Mouse (Mus musculus): ENCODE data around the gene Rasgef1a. TPM values are rescaled to one million over a fixed set of nuclear protein-coding genes. Genes with fewer than 3 reads are reported as not detected.

Rasgef1a gene
- polyA plus RNA-seq, 1 experiment, result not detected

GRCm38 (mm10) chr6:118012987-118013866, 2.0 kb downstream of the Rasgef1a start:
- no peak overlapping the region for H3K4me3 ChIP-seq (ENCODE audit: insufficient read depth, low read depth, low read length)
- H3K27ac ChIP-seq (replicated peaks; ENCODE audit: low read depth, low read length), result no peak overlapping the region
- no peaks in the 10 kb centered on the region for H3K4me1 ChIP-seq (ENCODE audit: control insufficient read depth, insufficient read depth, insufficient read length, low read length)

- H3K4me3 ChIP-seq (ENCODE audit: insufficient read depth, low read depth, low read length), result no peak overlapping the region
Measured at GRCm38 (mm10) chr6:118014881-118015280, 3.6 kb downstream of the Rasgef1a start.

GRCm38 (mm10) chr6:118015971-118016370, 4.7 kb downstream of the Rasgef1a start:
- no peak overlapping the region for H3K4me3 ChIP-seq (ENCODE audit: insufficient read depth, low read depth, low read length)
- no peaks in the 10 kb centered on the region for H3K4me1 ChIP-seq (ENCODE audit: control insufficient read depth, insufficient read depth, insufficient read length, low read length)
- no peak overlapping the region for H3K27ac ChIP-seq (replicated peaks; ENCODE audit: low read depth, low read length)

More at GRCm38 (mm10) chr6:118014881-118015280, 3.6 kb downstream of the Rasgef1a start:
- Histone ChIP-seq H3K4me1 (ENCODE audit: control insufficient read depth, insufficient read depth, insufficient read length, low read length) (no peaks in the 10 kb centered on the region), H3K27ac (replicated peaks; ENCODE audit: low read depth, low read length) (no peak overlapping the region)

DNA sequence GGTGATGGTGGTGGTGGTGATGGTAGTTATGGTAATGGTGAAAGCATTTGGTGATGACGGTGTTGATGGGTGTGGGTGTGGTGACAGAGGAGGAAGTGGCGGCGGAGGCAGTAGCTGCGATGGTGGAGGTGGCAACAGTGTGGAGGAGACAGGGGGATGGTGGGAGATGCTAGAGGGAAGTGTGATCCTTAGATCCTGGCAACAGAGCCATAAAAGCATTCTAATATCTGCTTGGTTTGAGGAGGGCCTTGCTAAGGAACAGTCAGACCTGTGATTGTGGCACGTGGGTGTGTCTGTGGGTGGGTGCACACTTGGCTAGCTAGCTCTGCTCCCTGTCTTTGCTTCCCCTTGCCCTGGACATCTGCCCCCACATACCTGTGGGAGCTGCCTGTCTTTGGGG, 7.4 kb downstream of the Rasgef1a start:
- Histone ChIP-seq H3K4me3 (ENCODE audit: insufficient read depth, low read depth, low read length) (no peak overlapping the region), H3K4me1 (ENCODE audit: control insufficient read depth, insufficient read depth, insufficient read length, low read length) (no peaks in the 10 kb centered on the region), H3K27ac (replicated peaks; ENCODE audit: low read depth, low read length) (no peak overlapping the region)

GRCm38 (mm10) chr6:118019569-118019968, 8.3 kb downstream of the Rasgef1a start:
- H3K4me3 ChIP-seq (ENCODE audit: insufficient read depth, low read depth, low read length), result no peak overlapping the region

DNA sequence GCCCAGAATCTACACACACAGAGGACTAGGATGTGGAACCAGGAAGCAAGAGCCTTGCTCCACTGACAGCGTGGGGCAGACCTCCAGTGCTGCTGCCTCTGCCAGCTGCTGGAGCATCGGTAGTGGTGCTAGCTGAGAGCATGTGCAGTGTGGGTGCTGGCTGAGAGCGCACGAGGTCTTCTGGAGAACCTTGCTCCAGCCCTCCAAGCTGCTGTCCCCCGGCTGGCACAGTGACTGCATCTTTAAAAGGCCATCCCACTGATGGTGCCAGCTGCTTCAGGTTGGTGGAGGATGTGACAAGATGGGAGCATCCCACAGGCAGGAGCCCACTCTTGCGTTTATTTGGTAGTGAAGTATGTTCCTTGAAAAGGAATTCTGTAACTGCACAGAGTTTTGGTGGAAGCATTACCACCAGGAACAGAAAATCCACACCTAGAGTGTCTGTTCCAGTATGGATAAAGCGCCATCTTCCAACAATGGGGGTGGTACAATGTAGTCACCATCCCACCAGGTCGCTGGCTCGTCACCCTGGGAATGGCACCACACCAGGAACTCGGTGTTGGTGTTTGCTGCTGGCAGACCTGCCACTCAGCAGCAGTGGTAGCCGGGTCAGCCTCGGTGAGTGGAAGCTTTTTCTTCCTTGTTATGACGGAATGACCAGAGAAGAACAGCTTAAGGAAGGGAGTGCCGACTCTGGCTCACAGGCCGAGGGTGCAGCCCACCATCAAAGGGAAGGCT, 11.8 kb downstream of the Rasgef1a start:
- H3K4me1 ChIP-seq (ENCODE audit: control insufficient read depth, insufficient read depth, insufficient read length, low read length), result no peaks in the 10 kb centered on the region
- no peak overlapping the region for H3K4me3 ChIP-seq (ENCODE audit: insufficient read depth, low read depth, low read length)
- H3K27ac ChIP-seq (replicated peaks; ENCODE audit: low read depth, low read length), result no peak overlapping the region

More at GRCm38 (mm10) chr6:118019569-118019968, 8.3 kb downstream of the Rasgef1a start:
- Histone ChIP-seq H3K4me1 (ENCODE audit: control insufficient read depth, insufficient read depth, insufficient read length, low read length) (no peaks in the 10 kb centered on the region), H3K27ac (replicated peaks; ENCODE audit: low read depth, low read length) (no peak overlapping the region)

DNA sequence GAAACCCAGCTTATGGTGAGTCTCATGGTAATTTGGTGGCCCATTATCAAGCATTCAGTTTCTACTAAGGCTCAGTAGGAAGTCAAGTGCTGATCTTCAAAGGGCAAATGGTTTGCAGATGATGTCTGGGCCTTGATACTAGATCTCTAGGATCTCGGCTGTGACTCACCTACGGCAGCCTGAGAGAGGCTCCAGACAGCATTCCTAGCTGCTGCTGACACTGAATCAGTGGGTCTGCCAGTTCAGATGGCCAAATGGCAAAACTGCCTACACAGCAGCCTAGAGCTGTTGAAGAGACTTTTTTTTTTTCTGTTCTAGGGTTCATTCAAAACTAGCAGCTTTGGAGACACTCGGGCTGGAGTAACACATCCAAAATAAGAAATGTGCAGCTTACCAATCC, 15.8 kb downstream of the Rasgef1a start:
- Histone ChIP-seq H3K27ac (replicated peaks; ENCODE audit: low read depth, low read length) (no peak overlapping the region), H3K4me1 (ENCODE audit: control insufficient read depth, insufficient read depth, insufficient read length, low read length) (no peaks in the 10 kb centered on the region), H3K4me3 (ENCODE audit: insufficient read depth, low read depth, low read length) (no peak overlapping the region)

DNA sequence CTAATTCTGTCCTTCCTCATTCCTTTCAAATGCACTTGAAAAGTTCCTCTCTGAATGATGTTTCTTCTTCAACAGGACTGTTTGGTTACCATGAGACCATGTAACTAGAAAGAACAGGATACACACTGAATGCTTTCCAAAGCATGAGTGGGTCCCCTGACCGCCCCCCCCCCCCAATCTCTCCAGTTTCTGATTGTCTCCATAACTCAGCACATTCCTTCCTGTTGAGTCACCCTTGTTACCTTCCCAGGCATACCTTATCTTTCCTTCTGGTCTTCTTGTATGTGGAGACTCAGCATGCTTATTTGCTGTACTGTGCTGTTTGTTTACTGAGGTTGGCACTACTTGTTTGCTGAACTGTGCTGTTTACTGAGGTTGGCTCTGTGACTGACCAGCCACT, 20.2 kb downstream of the Rasgef1a start:
- H3K4me1 ChIP-seq (ENCODE audit: control insufficient read depth, insufficient read depth, insufficient read length, low read length), result no peaks in the 10 kb centered on the region
- no peak overlapping the region for H3K4me3 ChIP-seq (ENCODE audit: insufficient read depth, low read depth, low read length)
- H3K27ac ChIP-seq (replicated peaks; ENCODE audit: low read depth, low read length), result no peak overlapping the region

DNA sequence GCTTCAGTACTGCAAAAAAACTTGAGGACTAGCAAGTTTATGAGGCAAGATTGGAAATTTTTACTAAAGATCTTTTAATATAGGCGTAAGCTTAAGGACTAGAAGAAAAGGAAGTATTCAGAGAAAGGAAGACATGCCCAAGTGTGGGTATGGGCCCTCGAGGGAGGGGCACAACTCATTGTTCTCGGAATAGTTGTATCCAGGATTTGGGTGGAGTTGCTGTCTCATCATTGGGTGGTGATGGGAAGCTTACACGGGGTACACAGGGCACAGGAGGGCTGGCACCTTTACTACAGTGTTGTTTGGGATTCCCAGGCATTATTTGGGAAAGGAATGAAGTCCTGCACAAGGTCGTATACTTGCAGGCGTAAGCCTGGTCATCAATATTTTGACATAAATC, 24.4 kb downstream of the Rasgef1a start:
- Histone ChIP-seq H3K4me1 (ENCODE audit: control insufficient read depth, insufficient read depth, insufficient read length, low read length) (no peaks in the 10 kb centered on the region), H3K27ac (replicated peaks; ENCODE audit: low read depth, low read length) (no peak overlapping the region), H3K4me3 (ENCODE audit: insufficient read depth, low read depth, low read length) (no peak overlapping the region)

DNA sequence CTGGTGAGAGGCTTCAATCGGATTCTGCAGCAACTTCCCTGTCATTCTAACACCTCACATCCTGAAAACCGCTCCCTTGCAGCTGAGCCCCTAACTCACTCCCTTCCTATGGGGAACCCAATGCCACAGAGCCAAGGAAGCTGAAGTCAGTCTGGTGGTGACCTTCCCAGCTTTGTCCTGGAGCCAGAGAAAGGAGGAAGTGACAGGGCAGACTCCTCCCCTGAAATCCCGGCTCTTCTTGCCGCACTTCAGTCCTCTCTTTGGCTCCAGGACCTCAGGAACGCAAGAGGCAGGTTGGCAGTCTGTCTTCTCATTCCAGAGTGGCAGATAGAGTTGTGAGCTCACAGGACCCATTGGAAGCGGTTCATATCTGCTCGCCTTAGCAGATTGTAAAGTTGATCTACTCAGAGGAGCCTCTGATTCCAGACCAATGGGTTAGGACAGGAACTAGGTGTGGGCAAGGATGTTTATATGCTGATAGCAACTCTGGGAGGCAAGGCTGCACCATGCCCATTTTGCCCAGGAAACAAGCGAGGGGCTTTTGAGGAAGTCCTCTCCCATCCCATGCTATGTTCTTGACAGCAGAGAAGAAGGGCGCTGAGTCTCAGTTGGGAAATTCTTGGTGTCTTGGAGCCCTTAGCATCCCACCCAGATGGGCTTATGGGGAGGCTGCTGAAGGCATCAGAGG, 25.0 kb downstream of the Rasgef1a start:
- Histone ChIP-seq H3K4me1 (ENCODE audit: control insufficient read depth, insufficient read depth, insufficient read length, low read length) (no peaks in the 10 kb centered on the region), H3K4me3 (ENCODE audit: insufficient read depth, low read depth, low read length) (no peak overlapping the region), H3K27ac (replicated peaks; ENCODE audit: low read depth, low read length) (no peak overlapping the region)

DNA sequence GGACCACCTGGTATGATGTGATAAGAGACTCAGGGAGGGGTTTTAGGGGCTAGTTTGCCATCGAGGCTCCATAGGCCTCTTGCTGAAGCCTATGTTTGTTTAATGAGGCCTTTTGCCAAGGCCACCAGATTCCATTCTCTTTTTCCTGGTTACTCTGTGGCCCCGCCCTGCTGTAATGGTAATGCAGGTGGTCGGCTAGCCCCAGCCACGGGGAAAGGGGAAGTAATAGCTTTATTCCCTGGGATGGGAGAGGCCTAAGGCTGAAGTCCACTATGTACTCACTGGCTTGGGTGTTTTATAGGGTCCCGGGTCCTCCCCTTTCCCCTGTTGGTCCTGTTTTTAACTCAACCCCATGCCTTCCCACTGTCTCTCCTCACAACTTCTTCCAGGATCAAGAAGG, 25.6 kb downstream of the Rasgef1a start:
- no peak overlapping the region for H3K4me3 ChIP-seq (ENCODE audit: insufficient read depth, low read depth, low read length)
- no peaks in the 10 kb centered on the region for H3K4me1 ChIP-seq (ENCODE audit: control insufficient read depth, insufficient read depth, insufficient read length, low read length)
- H3K27ac ChIP-seq (replicated peaks; ENCODE audit: low read depth, low read length), result no peak overlapping the region

DNA sequence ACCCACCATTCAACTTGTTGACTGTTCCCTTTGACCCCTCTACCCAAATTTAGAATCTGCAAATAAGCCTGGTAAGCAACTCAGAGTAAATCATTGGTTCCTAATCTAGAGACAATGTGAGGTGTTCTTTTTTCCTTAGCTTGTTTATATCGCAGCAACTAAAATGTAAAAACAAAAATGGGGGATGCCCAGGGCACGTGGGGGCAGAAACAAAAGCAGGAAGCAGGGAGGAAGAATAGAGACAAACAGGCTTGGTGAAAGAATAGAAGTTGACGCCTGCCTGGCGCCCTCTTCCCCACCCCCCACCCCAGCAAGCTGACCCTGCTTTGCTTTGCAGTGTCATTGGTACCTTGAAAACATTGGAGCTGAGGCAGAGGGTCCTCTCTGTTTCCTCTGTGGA, 33.9 kb downstream of the Rasgef1a start:
- Histone ChIP-seq H3K27ac (replicated peaks; ENCODE audit: low read depth, low read length) (no peak overlapping the region), H3K4me1 (ENCODE audit: control insufficient read depth, insufficient read depth, insufficient read length, low read length) (no peaks in the 10 kb centered on the region), H3K4me3 (ENCODE audit: insufficient read depth, low read depth, low read length) (no peak overlapping the region)

DNA sequence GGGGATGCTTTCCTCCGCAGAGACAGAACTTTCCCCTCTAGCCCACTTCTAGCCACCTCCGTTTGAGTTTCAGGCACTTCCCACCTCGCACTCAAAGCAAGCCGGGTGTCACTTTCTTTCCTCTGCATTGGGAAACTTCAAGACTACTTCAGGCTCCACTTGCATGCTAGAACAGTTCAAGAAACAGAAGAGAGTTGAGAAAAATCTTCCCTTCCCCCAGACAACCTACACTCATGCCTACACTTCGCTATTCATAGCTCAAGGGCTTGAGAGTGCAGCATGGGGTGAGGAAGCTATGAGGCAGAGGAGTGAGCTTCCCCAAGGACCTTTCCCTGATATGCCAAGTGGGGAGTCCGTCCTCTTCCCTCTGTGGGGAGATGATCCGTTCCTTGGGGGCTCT, 34.7 kb downstream of the Rasgef1a start:
- no peaks in the 10 kb centered on the region for H3K4me1 ChIP-seq (ENCODE audit: control insufficient read depth, insufficient read depth, insufficient read length, low read length)
- no peak overlapping the region for H3K27ac ChIP-seq (replicated peaks; ENCODE audit: low read depth, low read length)
- no peak overlapping the region for H3K4me3 ChIP-seq (ENCODE audit: insufficient read depth, low read depth, low read length)

GRCm38 (mm10) chr6:118046511-118046910, 35.3 kb downstream of the Rasgef1a start:
- H3K4me1 ChIP-seq (ENCODE audit: control insufficient read depth, insufficient read depth, insufficient read length, low read length), result no peaks in the 10 kb centered on the region
- no peak overlapping the region for H3K4me3 ChIP-seq (ENCODE audit: insufficient read depth, low read depth, low read length)
- no peak overlapping the region for H3K27ac ChIP-seq (replicated peaks; ENCODE audit: low read depth, low read length)

GRCm38 (mm10) chr6:118046924-118047323, 35.7 kb downstream of the Rasgef1a start:
- H3K27ac ChIP-seq (replicated peaks; ENCODE audit: low read depth, low read length), result no peak overlapping the region
- H3K4me3 ChIP-seq (ENCODE audit: insufficient read depth, low read depth, low read length), result no peak overlapping the region
- no peaks in the 10 kb centered on the region for H3K4me1 ChIP-seq (ENCODE audit: control insufficient read depth, insufficient read depth, insufficient read length, low read length)

Data from brown adipose tissue, adult 24 weeks (tissue).